Mouse (Mus musculus): Measurements from ENCODE around the gene Gm11032.
A peak's percentile ranks its signal among the peaks of the same experiment; 100 is the strongest.
"Not testable (repeated sequence)": the region's sequence is repeated elsewhere in the genome, so short reads cannot be mapped to it uniquely, and the experiment has no call there.

The Gm11032 gene

DNA sequence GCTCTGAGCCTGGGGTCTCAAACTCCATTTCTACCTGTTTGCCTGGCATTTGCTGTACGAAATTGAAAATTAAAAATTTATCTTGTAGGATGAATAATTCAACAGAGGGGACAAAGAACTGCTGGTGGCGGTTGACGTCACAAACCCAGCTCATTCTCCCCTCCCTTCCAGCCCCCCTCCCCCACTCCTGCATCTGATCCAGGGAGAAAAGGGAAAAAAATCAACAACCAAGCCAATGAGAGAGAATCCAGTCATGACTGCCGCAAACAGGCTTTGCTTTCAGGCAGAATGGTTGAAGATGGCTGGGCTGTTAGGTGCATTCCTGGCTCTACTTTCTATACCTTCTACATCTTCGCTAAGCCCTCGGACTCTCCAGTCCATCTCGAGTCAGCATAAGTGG is 6.1 kb downstream of the Gm11032 start:
- no peak for DNase-seq (ENCODE audit: low spot score)

DNA sequence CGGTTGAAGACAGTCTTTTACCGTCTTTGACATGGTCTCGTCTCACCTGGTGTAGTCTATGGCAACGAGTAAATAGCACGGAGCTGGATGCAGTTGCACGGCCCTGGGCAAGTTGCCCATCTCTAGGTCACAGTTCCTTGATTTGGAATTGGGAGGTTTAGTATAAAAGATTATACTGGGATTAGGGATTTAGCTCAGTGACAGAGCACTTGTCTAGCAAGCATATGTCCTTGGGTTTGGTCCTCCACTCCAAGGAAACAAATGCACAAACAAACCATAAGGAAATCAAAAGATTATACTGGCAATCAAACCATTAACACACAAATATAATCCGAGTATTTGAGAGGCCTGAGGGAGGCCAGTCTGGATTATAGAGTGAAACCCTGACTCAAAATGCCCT is 7.8 kb downstream of the Gm11032 start:
- DNase-seq (ENCODE audit: low spot score), result no peak

DNA sequence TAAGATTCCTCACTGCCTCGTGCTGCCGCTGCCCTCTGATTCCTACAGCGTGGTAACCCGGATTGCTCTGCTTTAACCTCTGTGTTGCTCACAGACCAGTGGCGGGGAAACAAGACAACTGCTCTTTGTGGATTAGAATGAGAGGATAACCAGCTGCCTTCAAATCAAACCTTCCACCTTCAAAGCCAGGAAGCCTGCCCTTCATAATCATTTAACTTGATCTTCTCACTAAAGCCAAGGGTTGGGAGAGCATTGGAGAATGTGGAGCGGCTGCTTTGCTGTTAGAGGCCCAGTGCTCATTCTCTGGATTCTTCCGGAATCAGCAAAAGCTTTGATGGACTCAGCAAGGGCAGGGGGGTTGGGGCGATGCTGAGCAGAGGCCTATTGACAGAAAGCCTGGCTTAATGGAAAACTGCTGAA is 10.0 kb downstream of the Gm11032 start:
- DNase-seq (ENCODE audit: low spot score), result no peak

DNA sequence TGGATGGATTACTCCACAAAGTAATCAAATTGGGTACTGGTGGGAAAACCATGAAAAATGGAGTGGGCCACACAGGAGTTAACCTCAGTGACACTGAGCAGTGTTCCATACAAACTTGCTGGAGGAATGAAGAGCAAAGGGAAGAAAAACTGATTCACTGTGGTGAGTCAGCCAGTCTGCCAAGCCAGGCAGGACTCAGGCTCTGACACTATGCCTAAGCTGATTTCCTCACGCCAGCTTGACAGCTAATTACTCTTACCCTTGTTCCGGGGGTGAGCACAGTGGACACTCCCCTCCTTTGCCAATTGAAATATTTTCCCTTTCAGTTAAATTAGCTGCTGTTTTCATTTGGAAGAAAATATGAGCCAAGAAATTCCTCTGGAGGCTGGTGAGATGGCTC is 13.6 kb downstream of the Gm11032 start:
- DNase-seq (ENCODE audit: low spot score), result no peak

DNA sequence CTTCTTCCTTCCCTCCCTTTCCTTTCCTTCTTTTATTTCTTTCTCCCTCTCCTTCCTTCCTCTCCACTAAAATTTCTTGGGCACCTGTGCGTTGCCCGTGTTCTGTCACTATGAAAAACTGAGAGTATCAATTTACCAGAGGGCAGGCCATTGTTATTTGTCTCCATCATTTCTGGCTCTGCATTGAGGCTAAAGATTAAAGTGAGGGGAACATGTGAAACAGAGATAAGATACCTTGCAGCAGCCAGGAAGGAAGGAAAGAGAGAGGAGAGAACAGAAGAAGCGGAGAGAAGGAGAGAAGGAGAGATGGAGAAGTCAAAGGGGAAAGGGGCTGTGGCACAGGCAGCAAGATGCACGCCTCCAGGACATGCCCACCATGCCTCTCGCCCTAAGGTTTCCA is 14.5 kb downstream of the Gm11032 start:
- DNase-seq (ENCODE audit: low spot score), result no peak

DNA sequence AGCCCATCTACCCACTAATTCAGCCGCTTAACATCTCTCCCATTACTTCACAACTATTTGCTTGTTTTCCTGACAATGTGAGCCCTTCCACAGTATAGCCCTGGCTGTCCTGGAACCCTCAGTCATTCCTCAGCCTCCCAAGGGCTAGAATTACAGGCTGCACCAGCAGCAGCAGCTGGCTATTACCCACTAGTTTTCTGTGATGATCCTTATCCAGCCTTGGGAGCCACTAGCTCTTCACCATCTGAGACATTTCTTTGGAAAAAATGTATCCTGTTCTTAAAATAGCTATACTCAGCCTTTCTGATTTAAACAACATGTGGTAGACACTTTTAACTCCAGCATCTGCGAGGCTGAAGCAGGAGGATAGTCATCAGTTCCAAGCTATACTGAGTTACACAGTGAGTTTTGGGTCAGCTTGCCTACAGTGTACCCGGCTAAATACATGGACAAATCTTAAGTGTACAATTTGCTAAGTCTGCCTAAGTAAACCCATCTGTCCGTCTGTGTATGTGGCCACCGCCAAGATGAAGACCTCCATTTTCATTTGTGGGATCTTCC is 17.0 kb downstream of the Gm11032 start:
- DNase-seq (ENCODE audit: low spot score), result no peak

DNA sequence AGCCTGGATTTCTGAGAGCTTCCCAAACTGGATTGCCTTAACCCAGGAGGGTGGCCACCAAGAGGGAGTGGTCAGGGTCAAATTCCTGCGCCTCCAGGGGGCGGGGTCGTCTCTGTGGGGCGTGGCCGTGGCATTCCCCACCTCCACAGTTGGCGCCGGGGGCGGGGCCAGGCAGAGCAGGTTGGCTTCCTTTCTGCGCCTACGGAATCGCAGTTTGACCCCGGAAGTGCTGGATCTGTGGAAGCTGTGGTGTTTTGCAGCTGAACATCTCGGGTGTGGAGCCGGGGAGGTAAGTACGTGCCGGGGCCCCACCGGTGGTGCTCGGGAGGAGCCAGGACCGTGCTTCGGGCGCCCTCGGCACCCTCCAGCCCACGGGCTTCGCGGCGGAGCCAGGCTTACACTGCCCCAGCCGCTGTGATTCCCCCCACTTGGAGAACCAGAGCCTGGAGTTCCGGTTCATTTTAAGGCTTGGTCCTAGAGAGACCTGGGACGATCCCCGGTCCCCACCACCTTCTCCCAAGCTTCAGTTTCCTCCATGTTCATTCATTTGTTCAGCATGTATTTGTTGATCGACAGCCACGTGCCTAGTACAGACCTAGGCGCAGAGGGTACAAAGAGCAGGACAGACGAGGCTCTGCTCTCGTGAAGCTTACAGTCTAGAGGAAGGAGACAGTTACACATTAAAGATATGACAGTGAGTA is 17.8 kb downstream of the Gm11032 start, which contains the start of gene Ascc2:
TSS of gene Ascc2 (plus strand) at position 214 of the 701 bp plus-strand sequence.
- DNase-seq (ENCODE audit: low spot score), result peak; percentile 91

DNA sequence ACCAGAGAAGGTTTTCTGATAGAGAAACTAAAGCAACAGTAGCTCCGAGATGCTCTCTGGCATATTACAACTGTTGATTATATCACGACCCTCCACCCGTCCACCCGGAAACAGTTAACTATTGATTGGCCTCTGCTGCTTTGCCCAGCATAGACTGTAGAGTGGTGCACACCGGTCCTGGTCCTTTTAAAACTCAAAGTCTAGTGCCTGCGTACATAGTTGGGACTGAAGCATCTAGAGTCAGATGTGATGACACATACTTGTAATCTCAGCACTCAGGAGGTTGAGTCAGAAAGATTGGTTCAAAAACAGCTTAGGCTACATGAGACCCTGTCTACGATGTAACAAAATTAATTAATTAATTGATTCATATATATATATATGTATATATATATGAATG is 18.4 kb downstream of the Gm11032 start:
- no peak for DNase-seq (ENCODE audit: low spot score)

DNA sequence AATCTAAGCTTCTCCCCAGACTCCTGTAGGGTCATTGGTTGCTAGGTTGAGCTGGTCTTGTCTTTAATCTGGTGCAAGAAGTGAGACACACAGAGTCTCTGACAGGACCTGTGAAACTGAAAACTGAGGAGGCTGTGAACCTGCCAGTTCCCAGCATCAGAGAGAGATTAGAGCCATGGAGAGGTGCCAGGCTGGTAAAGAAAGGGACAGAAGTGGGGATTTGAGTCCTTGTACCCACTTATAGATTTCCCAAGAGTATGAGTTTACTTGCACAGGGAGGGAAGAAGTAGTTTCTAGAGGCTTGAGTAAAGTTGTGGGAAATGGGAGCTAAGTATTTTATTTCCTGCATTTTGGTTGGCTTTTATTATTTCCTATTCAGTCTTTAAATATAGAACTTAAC is 21.3 kb downstream of the Gm11032 start:
- DNase-seq (ENCODE audit: low spot score), result no peak

DNA sequence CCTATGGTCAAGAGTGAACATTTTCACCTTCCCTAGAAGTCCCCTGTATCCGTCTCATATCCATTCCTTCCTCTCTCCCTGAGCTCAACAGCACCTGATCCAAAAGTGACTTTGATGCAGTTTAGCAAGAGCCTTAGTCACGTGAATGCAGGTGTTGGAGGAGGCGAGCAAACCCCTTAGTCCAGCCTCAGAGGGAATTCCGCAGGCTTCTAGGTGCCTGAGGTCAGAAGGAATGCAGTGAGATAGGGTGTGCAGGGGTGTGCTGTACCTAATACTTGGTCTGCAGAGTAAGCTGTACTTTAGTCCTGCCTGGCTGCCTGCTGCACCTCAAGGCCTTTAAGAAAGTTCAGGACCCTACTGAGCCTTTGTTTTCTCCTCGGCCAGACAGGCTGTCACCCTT is 23.9 kb downstream of the Gm11032 start:
- DNase-seq (ENCODE audit: low spot score), result no peak

DNA sequence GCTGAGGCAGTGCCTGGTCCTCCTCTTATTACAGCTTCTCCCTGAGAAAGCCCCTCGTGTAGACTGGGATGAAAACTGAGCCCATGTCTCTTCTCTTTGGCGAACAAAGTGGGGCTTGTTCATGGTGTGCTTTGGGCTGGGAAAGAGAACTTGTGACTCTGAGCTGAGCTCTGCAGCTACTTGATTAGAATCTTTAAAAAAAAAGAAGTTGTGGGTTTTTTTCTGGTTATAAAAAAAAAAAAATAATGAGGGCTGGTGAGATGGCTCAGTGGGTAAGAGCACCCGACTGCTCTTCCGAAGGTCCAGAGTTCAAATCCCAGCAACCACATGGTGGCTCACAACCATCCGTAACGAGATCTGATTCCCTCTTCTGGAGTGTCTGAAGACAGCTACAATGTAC is 25.3 kb downstream of the Gm11032 start:
- DNase-seq (ENCODE audit: low spot score), result not testable (repeated sequence)

DNA sequence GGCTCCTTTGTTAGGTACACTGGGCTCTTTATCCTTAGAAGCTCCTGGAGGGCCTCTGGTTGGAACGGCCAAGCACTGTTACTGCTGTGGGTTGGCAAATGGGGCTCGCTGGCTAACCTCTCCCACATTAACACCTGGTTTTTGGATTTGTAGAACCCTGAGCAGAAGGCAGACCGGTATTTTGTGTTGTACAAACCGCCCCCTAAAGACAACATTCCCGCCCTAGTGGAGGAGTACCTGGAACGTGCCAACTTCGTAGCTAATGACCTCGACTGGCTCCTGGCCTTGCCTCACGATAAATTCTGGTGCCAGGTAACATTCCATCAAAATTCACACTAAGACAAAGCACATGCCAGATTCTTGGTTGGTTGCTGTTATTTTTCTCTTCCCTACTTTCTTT is 26.5 kb downstream of the Gm11032 start:
- no peak for DNase-seq (ENCODE audit: low spot score)

DNA sequence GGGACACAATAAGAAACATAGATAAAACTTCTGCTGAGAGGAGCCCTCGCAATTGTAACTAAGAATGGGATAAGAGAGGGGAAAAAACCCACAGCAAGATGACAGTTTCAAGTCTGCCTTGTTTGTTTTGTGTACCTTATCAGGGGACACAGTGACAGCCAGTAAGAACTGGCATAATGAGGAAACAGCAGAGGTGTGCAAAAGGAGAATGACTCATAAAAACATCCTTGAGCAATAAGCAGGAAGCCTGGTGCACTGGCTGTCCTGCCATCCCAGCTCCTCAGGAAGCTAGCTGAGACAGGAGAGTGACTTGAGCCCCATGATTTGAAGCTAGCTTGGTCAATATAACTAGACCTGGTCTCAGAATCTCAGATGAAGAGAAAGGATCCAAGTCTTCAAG is 40.0 kb downstream of the Gm11032 start:
- no peak for DNase-seq (ENCODE audit: low spot score)

DNA sequence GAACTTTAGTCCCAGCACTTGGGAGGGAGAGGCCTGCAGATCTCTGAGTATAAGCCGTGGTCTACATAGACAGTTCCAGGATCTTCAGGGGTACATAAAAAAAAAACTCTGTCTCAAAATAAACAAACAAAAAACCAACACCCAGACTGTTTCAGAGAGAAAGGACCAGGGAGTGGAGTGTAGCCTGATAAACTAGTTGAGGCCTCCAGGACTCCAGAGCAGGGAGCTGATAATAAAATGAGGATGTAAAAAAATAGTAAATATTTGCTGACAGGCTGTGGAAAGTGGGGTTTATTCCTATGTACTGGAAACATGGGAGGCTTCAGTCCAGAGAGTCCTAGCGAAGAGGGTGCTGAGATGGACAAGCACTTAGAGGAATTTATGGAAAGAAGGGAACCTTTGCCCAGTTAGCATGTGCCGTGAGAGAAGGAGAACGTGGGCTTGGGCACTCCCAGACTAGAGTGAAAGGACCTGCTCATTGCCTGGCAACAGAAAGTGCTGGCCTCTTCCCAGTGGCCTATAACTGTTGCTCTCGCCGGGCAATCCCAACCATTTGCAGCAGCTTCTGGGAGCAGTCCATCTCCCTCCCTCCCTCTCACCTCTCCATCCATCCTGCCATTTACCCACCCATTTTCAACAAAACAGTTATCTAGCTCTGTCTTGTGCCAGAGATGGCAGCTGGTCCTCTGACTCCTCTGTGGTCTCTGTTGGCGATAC is 40.6 kb downstream of the Gm11032 start:
- DNase-seq (ENCODE audit: low spot score), result no peak

DNA sequence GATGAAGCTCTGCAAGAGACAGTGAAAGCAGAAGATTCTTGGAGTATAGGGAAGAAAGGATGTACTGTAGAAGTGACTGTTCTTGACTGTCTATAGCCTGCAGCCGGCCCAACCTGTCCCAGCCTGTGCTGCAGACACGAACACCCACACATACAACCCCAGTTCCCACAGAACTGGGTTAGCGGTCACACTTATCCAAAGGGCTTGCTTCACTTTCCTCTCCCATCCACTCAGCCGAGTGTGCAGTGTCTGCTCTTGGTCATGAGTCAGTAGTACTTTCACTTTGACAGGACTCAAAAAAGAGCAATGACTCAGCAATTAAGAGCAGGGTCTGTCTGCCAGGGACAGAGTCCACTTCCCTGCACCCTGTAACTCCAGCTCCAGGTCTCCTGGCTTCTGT is 41.5 kb downstream of the Gm11032 start:
- no peak for DNase-seq (ENCODE audit: low spot score)

DNA sequence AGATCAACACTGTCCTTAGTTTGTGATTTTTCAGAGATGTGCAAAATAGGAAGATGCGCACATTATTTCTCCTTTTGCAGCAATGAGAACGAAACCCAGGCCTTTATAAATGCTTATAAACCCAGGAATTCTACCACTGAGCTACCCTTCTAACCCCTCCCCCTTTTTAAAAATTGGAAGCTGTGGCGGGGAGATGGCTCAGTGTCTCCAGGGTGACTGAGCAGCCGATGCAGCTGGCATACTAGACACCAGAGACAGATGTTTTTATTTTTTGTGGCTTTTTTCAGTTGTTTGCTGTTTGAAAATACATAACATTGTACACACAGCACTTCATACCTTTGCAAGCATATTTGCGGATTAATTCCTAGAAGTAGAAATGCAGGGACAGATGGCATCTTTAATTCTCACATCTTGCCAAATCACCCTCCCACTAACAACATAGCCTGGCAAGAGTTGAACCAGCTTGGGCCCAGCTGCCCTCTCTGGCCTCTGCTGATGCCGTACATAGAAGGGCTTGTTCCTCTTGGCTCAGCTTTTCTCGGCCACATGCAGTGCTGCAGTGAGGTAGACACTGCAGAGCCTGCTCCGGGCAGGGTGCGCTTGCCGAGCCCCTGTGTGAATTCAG is 42.1 kb downstream of the Gm11032 start:
- DNase-seq (ENCODE audit: low spot score), result no peak

DNA sequence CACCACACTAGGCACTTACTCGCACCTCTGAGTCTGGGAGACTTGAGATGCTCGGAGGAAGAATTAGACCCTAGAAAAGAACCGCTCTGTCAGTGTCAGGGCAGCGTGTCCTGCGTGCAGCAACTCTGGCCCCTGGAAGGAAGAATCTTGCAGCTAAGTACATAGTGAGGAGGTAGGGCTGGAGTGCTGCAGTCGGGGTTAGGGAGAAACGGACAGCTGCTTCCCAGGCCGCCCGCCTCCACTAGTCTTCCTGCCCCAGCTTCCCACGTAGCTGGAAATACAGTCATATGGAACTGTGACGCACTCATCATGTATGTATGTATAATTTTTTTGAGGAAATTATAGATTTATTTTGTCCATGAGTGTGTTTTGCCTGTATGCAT is 42.6 kb downstream of the Gm11032 start:
- DNase-seq (ENCODE audit: low spot score), result no peak
